Mouse (Mus musculus): ENCODE data around the gene Zfp91.

GRCm38 (mm10) chr19:12720463-12720862 lies 75.5 kb downstream of the Zfp91 start:
- TF ChIP-seq POLR2A (IDR thresholded peaks at IDR 0.05; ENCODE audit: insufficient read length, low read depth): no peak
- no peak for TF ChIP-seq TCF3 (IDR thresholded peaks at IDR 0.05; ENCODE audit: insufficient read length, low read depth)
- no peak for TF ChIP-seq SRF (IDR thresholded peaks at IDR 0.05; ENCODE audit: control insufficient read depth, insufficient read length, low read depth)
